Mouse (Mus musculus) neural tube, embryonic 14.5 days (tissue): Measurements from ENCODE around the gene Pank3. TPM values are rescaled to one million over a fixed set of nuclear protein-coding genes. Genes with fewer than 3 reads are reported as not detected.
A peak's percentile ranks its signal among the peaks of the same experiment; 100 is the strongest.

ENCODE experiments used
- ATAC-seq: fragments of 200-750 bp; cut with Nextera tagmentation; 2 replicates; pipeline ENCODE4 v1.8.0; 2017; ENCODE audit warnings: low read depth, mild to moderate bottlenecking, moderate TSS enrichment, moderate library complexity
- H3K27ac ChIP-seq: fragments of 300-500 bp; sonication (generic); 2 replicates; pipeline ENCODE4 v1.5.1; 2014; ENCODE audit warnings: low read depth, mild to moderate bottlenecking, control low read depth, low read length, moderate library complexity, mixed read lengths
- H3K27me3 ChIP-seq: fragments of 300-500 bp; sonication (generic); 2 replicates; pipeline ENCODE4 v1.6.1; 2014; ENCODE audit warnings: low read length; ENCODE audit not compliant: control insufficient read depth, insufficient read depth
- H3K36me3 ChIP-seq: fragments of 300-500 bp; sonication (generic); 2 replicates; pipeline ENCODE4 v1.6.1; 2014; ENCODE audit warnings: low read length, mixed read lengths; ENCODE audit not compliant: control insufficient read depth, insufficient read depth
- H3K4me1 ChIP-seq: fragments of 300-500 bp; sonication (generic); 2 replicates; pipeline ENCODE4 v1.6.1; 2014; ENCODE audit warnings: low read length; ENCODE audit not compliant: control insufficient read depth, insufficient read depth
- H3K4me2 ChIP-seq: fragments of 300-500 bp; sonication (generic); 2 replicates; pipeline ENCODE4 v1.6.1; 2014; ENCODE audit warnings: mild to moderate bottlenecking, low read depth, low read length, control low read depth
- H3K4me3 ChIP-seq: fragments of 300-500 bp; sonication (generic); 2 replicates; pipeline ENCODE4 v1.5.1; 2014; ENCODE audit warnings: low read depth, low read length, control low read depth, mixed read lengths
- H3K9ac ChIP-seq: fragments of 300-500 bp; sonication (generic); replicated peaks from 2 replicates; pipeline ENCODE4 v1.6.1; 2014; ENCODE audit warnings: low read depth, mild to moderate bottlenecking, control low read depth, low read length, mixed read lengths
- H3K9me3 ChIP-seq: fragments of 300-500 bp; sonication (generic); 2 replicates; pipeline ENCODE4 v1.6.1; 2016; ENCODE audit warnings: low read length; ENCODE audit not compliant: control insufficient read depth
- WGBS: fragments of 180-500 bp; shearing (Covaris S2); extraction: QIAGEN DNeasy Blood & Tissue Kit; methylation state at CpG from one replicate; pipeline ENCODE4 v1.1.7; 2014; 5-methylcytosine and 5-hydroxymethylcytosine counted together
- polyA plus RNA-seq: library from polyadenylated mRNA; unstranded; fragments of >200 nt; fragmentation: Nextera tagmentation; extraction: Ambion mirVana; gene quantifications from 2 replicates; pipeline ENCODE4 v1.2.1, GENCODE M21; 2014

Pank3 gene
- polyA plus RNA-seq, 1 experiment from 2014 or later = 36.9 TPM

DNA sequence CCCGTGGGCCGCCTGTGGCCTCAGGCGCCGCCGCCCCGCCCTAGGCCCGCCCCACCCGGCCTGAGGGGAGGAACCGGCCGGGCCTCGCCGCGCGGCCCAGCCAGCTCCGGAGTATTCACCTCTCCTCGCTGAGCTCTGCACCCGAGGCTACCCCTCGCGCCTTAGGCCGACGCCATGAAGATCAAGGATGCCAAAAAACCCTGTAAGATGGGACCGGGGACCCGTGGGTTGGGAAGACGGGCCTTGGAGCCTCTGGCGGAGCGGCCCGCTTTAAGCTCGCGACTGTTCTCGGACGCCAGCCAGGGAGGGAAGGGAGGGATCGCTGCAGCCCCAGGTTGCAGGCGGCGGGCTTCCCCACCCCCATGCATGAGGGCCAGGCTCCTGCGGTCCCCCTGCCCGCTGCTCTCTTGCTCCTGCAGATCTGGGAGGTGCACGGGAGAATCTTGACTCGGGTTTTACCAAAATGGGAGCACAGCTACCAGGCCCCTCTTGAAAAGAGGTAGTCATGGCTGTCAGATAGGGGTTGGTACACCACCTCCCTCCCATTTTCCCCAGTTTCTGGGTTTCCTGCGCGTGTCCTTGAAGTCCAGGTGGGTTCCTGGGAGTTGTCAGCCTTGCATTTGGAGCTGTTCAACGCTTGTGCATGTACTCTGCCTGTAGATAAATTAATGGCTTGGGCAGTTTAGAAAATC is 608 bp downstream of the Pank3 start:
- no peaks in the 10 kb centered on the region for H3K36me3 ChIP-seq
- under 1% methylated on average over 29 of the region's 41 CpGs for WGBS
- no peaks in the 10 kb centered on the region for H3K27me3 ChIP-seq
- peak overlapping the region; percentile 93 for H3K4me3 ChIP-seq
- ATAC-seq = peak; percentile 83
- H3K4me1 ChIP-seq = peaks cover 10% of the 10 kb centered on the region
- H3K9me3 ChIP-seq = no peaks in the 10 kb centered on the region
- peak overlapping the region; percentile 94 for H3K27ac ChIP-seq
- peak overlapping the region; percentile 90 for H3K4me2 ChIP-seq
- H3K9ac ChIP-seq = peak overlapping the region; percentile 96

GRCm38 (mm10) chr11:35770741-35771504 is 1.6 kb downstream of the Pank3 start:
- Histone ChIP-seq H3K9me3 (no peaks in the 10 kb centered on the region), H3K27me3 (no peaks in the 10 kb centered on the region), H3K4me2 (peak overlapping the region; percentile 90), H3K4me3 (peak overlapping the region; percentile 93), H3K27ac (no peak overlapping the region), H3K9ac (peak overlapping the region; percentile 96), H3K36me3 (no peaks in the 10 kb centered on the region; the same call in 1 of the 2 replicates), H3K4me1 (peaks cover 10% of the 10 kb centered on the region)
- WGBS = 63% methylated on average over 9 of the region's 9 CpGs
- ATAC-seq = no peak

- Histone ChIP-seq H3K9ac (no peak overlapping the region), H3K4me2 (no peak overlapping the region), H3K4me3 (no peak overlapping the region), H3K27ac (no peak overlapping the region), H3K27me3 (no peaks in the 10 kb centered on the region), H3K9me3 (no peaks in the 10 kb centered on the region), H3K4me1 (peaks cover 8% of the 10 kb centered on the region), H3K36me3 (peaks cover 33% of the 10 kb centered on the region)
- 97% methylated on average over 3 of the region's 3 CpGs for WGBS
- ATAC-seq = no peak
Measured at GRCm38 (mm10) chr11:35775606-35776005, 6.3 kb downstream of the Pank3 start.

GRCm38 (mm10) chr11:35776452-35776851 is 7.2 kb downstream of the Pank3 start:
- no peak for ATAC-seq
- H3K4me1 ChIP-seq = no peaks in the 10 kb centered on the region
- peaks cover 33% of the 10 kb centered on the region for H3K36me3 ChIP-seq
- H3K27ac ChIP-seq = no peak overlapping the region
- no peak overlapping the region for H3K4me3 ChIP-seq
- no peaks in the 10 kb centered on the region for H3K9me3 ChIP-seq
- no peak overlapping the region for H3K9ac ChIP-seq
- no peak overlapping the region for H3K4me2 ChIP-seq
- WGBS = 93% methylated on average over 3 of the region's 3 CpGs
- H3K27me3 ChIP-seq = no peaks in the 10 kb centered on the region

- no peaks in the 10 kb centered on the region for H3K27me3 ChIP-seq
- ATAC-seq = no peak
- H3K9me3 ChIP-seq = no peaks in the 10 kb centered on the region
- WGBS = 92% methylated on average over 3 of the region's 3 CpGs
- no peak overlapping the region for H3K27ac ChIP-seq
- H3K4me2 ChIP-seq = no peak overlapping the region
- no peak overlapping the region for H3K4me3 ChIP-seq
- H3K36me3 ChIP-seq = peaks cover 66% of the 10 kb centered on the region
- H3K4me1 ChIP-seq = no peaks in the 10 kb centered on the region
- H3K9ac ChIP-seq = no peak overlapping the region
Measured at GRCm38 (mm10) chr11:35780336-35780735, 11.1 kb downstream of the Pank3 start.

- no peak for ATAC-seq
- peaks cover 62% of the 10 kb centered on the region for H3K36me3 ChIP-seq
Measured at GRCm38 (mm10) chr11:35782444-35782843, 13.2 kb downstream of the Pank3 start.

DNA sequence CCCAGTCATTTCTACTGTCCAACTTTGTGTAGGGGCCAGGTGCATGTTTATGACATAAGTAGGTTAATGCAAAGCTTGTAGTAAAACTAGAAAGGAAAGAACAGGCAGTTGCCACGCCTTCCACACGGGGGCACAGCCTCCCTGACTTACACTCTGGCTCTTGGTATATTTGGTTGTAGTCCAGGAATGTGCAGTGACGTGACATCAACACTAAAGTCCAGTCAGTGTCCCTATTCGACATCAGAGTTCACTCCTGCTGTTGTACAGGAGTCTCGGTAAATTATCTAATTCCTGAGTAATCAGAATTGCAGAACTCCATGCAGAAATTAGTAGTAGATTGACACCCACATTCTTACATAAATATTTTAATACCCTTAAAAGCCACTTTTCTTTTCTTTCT is 13.8 kb downstream of the Pank3 start:
- Histone ChIP-seq H3K27me3 (no peaks in the 10 kb centered on the region), H3K4me3 (no peak overlapping the region), H3K36me3 (peaks cover 56% of the 10 kb centered on the region), H3K4me2 (no peak overlapping the region), H3K4me1 (no peaks in the 10 kb centered on the region), H3K27ac (no peak overlapping the region), H3K9ac (no peak overlapping the region), H3K9me3 (no peaks in the 10 kb centered on the region)
- ATAC-seq = no peak
- WGBS = 98% methylated on average over 5 of the region's 5 CpGs

More at GRCm38 (mm10) chr11:35782444-35782843, 13.2 kb downstream of the Pank3 start:
- Histone ChIP-seq H3K4me2 (no peak overlapping the region), H3K27me3 (no peaks in the 10 kb centered on the region), H3K4me1 (no peaks in the 10 kb centered on the region), H3K9me3 (no peaks in the 10 kb centered on the region), H3K27ac (no peak overlapping the region), H3K9ac (no peak overlapping the region), H3K4me3 (no peak overlapping the region)
- 100% methylated on average over 3 of the region's 3 CpGs for WGBS

DNA sequence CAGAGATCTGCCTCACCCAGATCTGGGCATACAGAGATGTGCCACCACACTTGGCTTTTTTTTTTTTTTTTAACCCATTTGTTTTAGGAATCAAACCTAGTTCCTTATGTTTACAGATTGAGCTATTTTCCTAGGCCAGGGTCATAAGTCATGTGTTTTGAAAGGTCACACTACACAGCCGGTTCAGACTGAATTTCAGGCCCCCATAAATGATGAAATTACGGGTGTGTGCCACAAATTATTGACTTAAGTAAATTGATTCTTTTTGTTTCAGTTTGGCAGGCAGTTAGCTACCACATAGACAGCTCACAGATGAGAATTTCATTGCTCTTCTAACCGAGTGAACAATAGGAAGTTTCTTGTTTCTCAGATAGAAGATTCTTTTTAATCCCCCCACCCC is 14.7 kb downstream of the Pank3 start:
- Histone ChIP-seq H3K4me2 (no peak overlapping the region), H3K27me3 (no peaks in the 10 kb centered on the region), H3K36me3 (peaks cover 46% of the 10 kb centered on the region), H3K9me3 (no peaks in the 10 kb centered on the region), H3K27ac (no peak overlapping the region), H3K9ac (no peak overlapping the region), H3K4me1 (no peaks in the 10 kb centered on the region), H3K4me3 (no peak overlapping the region)
- WGBS = 91% methylated on average over 3 of the region's 3 CpGs
- no peak for ATAC-seq

GRCm38 (mm10) chr11:35784537-35784936 is 15.3 kb downstream of the Pank3 start:
- WGBS = 100% methylated on average over 4 of the region's 4 CpGs
- Histone ChIP-seq H3K27me3 (no peaks in the 10 kb centered on the region), H3K4me3 (no peak overlapping the region), H3K36me3 (peaks cover 41% of the 10 kb centered on the region), H3K4me2 (no peak overlapping the region), H3K4me1 (no peaks in the 10 kb centered on the region), H3K9ac (no peak overlapping the region), H3K9me3 (no peaks in the 10 kb centered on the region), H3K27ac (no peak overlapping the region)
- no peak for ATAC-seq
